Mouse (Mus musculus) liver, adult 2 months (tissue): Measurements from ENCODE around the gene Spata13.

ENCODE experiments used
- CTCF ChIP-seq: fragments of 200-500 bp; IDR thresholded peaks from 2 replicates; pipeline ENCODE4 v1.5.1; 2011; ENCODE audit warnings: low read depth, low read length, control low read depth
- POLR2A ChIP-seq: fragments of 200-500 bp; IDR thresholded peaks from 2 replicates; pipeline ENCODE4 v1.6.1; 2011; ENCODE audit warnings: low read length, control low read depth; ENCODE audit not compliant: insufficient read depth; ENCODE audit errors: extremely low read depth

- TF ChIP-seq CTCF (no peak), POLR2A (no peak)
These were observed 9.5 kb downstream of the Spata13 start for GRCm38 (mm10) chr14:60643098-60643870.
